Mouse (Mus musculus) heart, postnatal 10 days (tissue): ENCODE measurements at regions not wholly inside any gene's neighbourhood (a gene's known extent, or its start where the extent isn't known, plus 50 kb on each side); places are given as distances from the start of the nearest gene placed in this dataset.

Experiments
- DNase-seq, 2 experiments: peaks; one replicate each; pipeline ENCODE4 v3.0.0; 2021
- intact Hi-C: fragments of 180-260 bp; cut with DNase I; formaldehyde crosslinking; loops from one replicate; pipeline ENCODE4 v1.15.1; 2025

DNA sequence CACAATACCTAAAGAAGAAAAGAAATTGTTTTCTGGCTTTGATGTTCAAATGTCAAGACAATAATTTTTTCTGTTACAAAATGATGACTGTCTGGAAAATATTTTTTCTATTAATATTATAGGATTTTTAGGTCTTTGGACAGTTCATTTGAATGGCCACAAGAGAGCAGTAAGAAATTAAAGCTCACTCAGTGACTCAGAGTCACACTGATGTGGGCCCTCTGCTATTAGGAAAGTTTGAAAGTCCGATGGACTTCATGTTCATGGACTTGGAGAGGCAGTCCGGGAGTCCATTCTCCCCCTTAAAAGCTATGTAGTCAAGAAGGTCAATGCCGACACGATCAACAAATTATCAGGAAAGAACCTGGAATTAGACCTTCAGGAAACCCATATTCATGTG lies 657.0 kb downstream of the Mecom start:
- DNase-seq, result peak; percentile 8 to 12
- intact Hi-C loops, result loop anchor here (2.0 to 10.0 kb wide), 3 partner anchors 78 to 624 kb away; no protein-coding TSS in a partner anchor

DNA sequence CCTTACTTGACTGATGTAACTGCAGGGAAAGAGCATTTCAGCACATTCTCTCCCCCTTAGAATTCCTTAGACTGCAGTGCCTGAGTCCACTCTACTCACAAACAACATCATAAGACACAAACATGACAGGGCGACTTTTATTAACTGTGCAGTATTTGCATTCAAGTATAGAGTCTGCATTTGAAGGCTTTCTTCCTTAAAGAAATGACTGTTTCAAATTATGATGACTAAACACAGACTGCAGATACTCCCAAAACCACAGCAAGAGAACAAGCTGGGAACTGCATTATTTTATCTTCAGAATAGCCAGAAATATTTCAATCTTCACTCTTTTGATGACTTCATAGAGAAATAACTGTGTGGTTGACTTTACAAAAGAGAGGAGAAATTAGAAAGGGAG lies 657.5 kb downstream of the Mecom start:
- intact Hi-C loops, result loop anchor here (2.0 to 10.0 kb wide), 3 partner anchors 78 to 625 kb away; no protein-coding TSS in a partner anchor
- no peak for DNase-seq

DNA sequence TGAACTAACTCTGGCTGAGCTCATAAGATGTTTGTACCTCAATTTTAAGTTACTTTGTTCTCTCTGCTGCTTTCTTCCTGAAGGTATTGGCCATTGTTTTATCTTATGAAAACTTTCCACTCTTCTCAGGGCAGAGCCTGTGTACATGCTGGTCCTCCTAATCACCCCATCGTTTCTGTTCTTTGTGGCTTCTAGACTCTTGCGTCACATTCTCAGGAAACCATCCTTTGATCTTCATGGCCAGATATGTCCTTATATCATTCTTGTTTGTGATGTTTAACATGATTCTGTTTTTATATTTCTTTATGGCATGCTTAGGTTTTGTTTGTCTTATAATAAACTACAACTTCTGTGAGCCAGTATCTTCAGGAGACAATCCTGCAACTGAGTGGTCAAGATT lies 658.2 kb downstream of the Mecom start:
- DNase-seq, result no peak
- intact Hi-C loops, result loop anchor here (2.0 to 10.0 kb wide), 3 partner anchors 77 to 625 kb away; no protein-coding TSS in a partner anchor

DNA sequence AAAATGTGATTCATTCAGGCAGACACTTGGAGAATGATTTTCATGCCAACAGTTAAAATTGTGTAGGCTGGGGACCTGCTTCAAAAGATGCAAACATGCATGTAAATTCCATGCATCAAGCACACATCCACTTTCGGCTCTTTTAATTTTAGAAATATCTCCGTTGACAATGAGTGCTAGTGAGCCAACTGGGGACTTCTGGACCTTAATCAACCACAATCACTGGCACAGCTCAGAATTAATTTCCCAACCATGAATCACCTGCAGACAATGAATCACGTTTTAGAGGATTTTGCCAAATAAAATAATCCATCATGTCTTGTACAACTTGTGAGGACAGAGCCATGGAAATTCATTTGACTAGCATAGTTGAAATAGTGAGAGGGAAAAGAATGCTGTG lies 667.8 kb downstream of the Mecom start:
- intact Hi-C loops, result no loop called here
- DNase-seq, result no peak

DNA sequence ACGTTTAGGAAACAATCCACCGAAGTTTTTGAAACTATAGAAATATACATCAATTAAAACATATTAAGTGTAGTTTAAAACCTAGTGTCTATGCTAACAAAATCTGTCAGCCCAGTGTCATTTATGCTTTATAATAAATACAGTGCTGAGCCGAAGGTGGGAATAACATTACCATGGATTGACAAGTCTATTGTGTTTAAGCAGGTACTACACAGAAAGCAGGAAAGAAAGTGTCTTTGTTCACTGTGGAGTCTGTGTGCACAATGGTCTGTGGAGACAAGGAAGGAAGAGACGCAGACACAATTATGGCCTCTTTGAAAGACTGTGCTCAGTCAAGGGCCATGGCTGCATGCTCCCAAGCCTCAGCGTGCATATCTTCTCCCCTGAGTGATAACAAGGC lies 672.0 kb downstream of the Mecom start:
- no peak for DNase-seq
- intact Hi-C loops, result no loop called here

DNA sequence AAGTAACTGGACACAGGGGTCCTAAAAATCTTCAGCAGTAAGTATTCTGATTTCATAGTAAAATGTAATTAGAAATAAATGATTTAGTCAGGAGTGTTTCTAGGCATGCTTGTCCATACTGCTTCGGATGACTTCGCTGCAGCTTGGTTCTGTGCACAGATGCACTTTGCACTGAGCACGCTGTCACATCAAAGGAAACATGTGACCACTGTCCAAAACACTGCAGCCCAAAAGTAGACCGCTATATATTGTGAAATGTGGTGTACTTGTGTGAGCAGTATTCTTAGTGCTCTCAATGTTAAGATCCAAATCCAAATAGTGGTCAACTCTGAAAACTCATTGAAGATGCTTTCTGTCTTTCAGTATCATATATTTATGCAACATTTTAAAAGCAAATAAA lies 685.4 kb downstream of the Mecom start:
- no peak for DNase-seq
- intact Hi-C loops, result no loop called here

DNA sequence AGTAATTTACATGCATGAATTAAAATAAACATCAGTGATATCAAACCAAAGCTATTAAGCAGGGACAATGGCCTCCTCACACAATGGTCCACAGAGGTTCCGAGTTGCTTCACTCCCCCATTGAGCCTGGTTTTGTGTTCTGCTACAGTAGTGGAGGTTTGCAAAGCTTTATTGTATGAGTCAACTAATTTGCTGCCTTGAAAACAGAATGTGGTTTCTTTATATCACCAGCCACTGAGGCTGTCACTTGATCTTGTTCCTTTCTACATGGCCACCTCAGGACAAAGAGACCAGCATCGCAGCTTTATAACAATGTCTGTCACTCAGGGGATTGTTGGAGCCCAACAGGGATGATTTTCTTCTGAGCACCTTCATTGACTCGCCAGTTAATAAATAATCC lies 695.3 kb downstream of the Mecom start:
- no peak for DNase-seq
- intact Hi-C loops, result no loop called here

DNA sequence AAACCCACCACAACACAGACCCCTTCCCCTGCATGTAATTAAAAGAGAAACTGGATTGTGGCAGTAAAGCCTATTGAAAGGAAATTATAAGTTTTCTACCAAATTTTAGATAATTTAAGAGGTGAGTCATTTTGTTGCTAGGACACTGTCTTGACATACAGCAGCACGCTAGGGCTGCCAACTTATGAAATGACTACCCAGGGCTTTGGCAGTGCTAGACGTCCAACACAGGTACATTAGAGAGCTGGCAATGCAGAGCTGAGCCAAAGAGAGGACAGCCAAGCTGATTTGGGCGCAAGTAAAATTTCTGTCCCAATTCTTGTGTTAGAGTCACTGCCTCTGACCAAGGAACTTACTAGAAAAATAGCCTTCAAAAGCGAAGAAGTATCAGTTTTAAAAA lies 712.4 kb downstream of the Mecom start:
- intact Hi-C loops, result no loop called here
- no peak for DNase-seq

DNA sequence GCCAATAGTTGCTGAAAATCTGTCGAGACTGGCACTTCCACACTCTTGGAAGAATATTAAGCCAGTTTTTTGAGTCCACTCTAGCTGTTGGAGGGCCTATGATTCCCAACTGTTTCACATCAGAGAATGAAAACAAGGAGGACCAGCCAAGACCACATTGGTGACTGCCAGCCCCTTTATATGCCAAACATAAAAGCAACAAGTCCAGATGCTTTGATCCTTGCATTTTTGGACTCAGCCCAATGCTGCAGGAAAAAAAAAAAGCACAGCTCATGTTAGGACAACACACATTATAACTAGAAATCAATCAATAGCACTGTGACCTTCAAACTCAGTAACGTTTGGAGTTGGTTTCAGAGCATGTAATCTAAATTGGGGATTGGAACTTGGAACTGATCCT lies 712.9 kb downstream of the Mecom start:
- DNase-seq, result no peak
- intact Hi-C loops, result no loop called here

DNA sequence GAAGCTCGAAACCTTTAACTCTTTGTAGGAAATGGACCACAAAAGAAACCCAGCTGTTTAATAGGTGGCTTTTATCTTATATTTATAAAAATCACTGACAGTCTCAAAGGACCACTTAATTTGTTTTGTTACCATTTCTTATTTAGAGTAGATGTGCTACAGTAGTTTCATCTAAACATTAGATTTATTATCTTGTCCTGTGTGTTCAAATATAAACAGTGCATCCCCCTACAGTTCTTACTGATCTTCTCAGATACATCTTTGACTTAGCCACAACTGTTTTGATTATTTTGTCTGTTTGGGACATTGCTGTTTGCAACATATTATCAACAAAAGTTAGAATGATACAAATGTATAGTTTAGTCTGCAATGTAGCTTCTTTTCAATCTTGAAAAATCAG lies 716.5 kb downstream of the Mecom start:
- DNase-seq, result no peak
- intact Hi-C loops, result no loop called here

DNA sequence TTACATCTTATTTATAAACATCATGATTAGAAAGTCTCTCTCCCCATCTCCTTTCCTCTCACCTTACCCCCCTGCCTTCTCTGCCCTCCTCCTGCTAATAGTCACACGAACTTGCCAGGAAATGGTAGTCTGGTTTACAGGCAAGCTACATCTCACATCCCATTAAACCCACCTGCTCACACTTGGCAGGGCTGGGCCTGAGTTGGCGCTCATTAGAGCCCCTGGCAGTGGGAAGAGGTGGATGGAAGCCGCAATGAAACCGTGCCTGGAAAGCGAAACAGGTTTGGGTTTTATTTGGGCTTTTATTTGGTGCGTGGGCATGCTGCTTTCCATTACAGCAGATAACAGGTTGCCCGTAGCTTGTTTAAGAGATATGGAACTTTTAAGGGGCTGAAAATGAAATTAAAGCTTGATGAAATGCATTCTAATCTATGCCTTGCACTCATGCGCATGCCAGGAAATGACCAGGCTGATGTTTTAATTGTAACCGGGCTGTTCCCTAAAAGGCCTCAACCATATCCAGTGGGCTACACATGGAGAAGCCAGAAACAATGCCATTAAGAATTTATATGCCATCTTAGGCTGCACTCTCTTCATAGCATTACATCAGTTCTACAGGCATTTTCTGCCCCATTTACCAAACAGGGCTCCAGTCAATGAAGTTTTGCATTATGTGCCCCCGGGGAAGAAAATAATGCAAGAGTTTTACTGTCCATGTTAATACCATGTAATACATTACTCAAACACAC lies 725.0 kb downstream of the Mecom start:
- no peak for DNase-seq
- intact Hi-C loops, result no loop called here

DNA sequence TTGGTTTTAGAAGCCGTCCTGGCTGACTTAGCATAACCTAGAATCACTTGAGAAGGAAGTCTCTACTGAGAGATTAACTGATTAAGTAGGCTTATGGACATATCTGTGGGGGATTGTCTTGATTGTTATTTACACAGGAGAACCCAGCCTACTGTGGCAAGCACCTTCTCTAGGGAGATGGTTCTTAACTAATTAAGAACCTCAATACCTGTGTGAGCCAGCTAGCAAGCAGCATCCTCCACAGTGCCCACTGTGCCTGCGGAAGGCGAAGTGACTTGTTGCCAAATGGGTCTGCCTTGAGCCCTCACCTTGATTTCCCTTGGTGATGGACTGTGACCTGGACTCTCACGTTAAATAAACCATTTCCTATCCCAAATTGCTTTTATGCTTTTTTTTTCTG lies 730.8 kb downstream of the Mecom start:
- intact Hi-C loops, result loop anchor here (10.0 kb wide), 3 partner anchors 138 to 728 kb away; partner anchors contain the start of gene Mecom
- no peak for DNase-seq

DNA sequence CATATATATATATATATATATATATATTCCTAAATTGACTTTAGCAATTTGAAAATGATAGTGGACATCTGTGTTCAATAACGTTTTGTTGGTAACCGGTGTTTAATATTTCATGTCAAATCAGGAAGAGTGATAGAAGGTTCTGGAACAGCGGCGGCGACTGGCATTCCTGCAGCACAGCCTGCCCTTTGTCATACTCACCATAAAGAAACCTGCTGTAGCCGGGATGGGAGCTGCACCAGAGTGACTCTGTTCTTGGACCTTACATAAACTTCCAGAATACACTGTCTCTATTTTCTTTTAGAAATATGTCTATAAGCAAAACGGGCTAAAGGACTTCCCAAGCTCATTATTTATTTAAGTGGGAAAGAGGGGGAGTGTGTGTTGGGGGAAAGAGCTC lies 731.5 kb downstream of the Egfem1 start:
- no peak for DNase-seq
- intact Hi-C loops, result loop anchor here (2.0 to 10.0 kb wide), 7 partner anchors 71 to 732 kb away; partner anchors contain the start of gene Mecom

DNA sequence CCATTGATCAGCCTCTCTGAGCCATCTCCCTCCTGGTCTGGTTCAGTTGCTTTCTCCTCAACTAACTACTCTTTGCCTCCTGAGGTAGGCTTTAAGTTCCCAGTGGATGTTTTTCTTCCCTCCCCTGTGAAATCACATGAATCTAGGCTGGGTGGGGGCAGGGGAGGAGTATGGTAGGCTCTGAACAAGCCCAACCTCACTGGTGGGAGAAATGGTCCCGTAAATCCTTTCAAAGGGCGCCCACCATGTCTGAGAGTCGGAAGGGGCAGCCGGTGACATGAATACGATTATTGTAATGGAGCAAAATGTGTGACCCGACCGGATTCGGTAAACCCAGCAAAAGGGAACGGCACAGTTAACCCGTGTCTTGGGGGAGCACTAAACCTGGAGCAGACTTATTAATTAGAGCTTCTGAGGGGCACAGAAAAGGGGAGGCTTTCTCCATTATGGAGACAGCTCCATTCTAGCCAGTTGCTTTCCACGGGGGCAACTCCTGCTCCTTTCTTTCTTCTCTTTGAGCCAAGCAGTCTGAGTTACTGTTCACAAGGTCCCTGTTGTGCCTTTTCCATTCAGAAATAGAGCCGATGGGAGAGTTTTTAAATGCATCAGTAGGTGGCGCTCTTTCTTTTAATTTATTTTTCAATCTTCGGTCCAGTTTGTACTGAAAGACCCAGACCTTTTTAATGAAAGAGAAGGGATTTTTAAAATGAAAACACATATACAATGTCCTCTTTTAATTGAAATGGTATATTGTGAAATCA lies 730.8 kb downstream of the Egfem1 start:
- peak; percentile 14 to 63 for DNase-seq
- intact Hi-C loops, result loop anchor here (2.0 to 10.0 kb wide), 7 partner anchors 70 to 732 kb away; partner anchors contain the start of gene Mecom

DNA sequence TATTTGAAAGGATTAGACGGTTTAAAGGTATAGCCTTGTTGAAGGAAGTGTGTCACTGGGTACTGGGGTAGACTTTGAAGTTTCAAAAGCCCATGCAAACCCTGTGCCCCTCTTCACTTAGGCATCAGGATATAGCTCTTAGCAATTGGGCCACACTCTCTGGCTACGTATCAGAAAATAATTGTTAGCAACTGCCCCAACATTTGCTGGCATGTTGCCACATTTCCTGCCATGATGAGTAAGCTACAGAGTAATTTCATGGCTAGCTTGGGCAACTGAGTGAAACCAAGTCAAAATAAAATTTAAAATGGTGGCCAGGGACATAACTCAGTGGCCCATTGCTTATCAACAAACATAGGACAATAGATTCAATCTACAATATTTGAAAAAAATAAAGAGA lies 724.2 kb downstream of the Egfem1 start:
- DNase-seq, result no peak
- intact Hi-C loops, result no loop called here

DNA sequence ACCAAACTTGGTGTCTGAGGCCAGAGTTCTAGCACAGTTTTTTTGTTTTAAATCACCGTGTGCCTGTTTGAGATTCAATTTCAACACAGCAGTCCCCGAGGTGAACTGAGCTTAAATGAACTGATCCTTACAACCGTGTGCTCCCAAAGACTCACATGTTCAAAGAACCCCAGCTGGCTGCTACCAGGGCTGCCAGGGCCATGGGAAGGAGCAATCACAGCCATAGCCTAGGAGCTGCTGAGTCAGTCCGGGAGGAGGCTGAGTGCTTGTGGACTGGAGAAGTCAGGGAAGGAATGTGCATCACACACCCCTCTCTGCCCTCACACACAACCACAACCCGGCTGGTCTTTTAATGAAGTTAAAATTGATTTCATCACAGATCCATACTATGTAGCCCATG lies 721.6 kb downstream of the Egfem1 start:
- intact Hi-C loops, result no loop called here
- DNase-seq, result no peak

DNA sequence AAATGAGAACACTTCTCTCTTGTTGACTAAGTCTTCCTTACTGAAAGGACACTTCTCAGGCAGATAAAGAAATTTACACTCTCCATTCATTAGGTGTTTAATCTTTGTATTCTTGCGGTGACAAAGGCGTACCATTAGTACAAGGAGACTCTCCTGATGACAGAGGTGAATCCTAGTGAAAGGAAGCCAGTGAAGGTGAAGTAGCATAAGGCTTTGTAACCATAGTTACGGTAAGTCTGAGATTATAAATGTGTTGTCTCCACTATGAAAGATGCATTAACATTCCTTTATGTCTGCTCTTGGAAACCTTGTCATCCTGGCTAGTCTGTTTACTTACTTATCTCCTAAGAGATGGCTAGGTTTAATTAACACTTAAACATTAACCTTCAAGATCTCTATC lies 719.3 kb downstream of the Egfem1 start:
- DNase-seq, result no peak
- intact Hi-C loops, result no loop called here

DNA sequence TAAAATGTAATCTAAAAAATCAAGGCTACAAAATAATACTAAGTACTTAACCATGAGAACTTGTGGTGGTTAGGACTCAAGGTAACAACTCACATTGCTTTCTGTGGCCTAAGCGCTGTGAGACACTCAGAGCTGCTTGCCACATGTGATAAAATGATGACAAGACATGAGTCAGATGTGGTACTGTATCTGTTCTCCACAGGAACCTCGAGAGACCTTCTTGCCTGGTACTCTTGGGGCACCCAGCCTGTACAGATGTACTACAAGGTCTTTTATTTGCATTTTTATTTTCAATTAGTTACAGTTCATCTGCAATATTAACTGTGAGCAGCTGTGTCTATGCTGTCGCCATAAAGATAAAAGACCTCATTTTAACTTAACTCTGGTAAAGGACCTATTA lies 692.5 kb downstream of the Egfem1 start:
- intact Hi-C loops, result no loop called here
- no peak for DNase-seq

DNA sequence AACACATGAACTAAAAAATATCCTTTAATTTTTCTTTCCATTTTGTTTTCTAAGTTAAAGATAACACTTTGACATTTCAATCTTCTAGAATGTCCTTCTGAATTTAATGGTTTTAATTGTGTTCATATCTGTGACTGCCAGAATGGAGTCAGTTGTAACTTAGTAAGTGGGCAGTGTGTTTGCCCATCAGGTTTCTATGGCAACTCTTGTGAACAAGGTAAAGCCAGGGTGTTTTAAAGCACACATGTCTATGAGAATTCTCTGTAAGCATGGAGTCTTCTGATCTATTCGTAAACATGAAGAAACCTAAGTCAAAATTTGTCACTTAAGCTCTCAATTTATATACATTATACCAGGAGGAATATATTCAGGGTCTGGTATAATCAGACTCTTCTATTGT lies 689.4 kb downstream of the Egfem1 start:
- intact Hi-C loops, result no loop called here
- no peak for DNase-seq

DNA sequence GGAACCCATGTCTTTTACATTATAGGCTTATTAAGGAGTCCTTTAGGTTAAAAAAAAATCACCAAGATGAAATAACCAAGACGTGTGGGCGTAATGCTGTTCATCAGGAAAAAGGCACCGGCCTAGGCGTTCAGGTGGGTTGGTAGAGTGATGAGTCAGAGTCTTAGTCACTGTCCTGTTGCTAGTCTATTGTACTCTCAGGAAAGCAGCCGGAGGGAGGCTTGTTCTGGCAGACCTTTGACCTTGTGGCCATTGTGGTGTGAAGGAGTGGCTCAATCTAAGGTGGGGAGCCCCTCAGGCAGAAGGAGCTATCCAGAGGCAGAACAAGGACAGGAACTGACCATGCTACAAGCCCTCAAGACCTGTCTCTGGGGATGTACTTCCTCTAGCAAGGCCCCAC lies 686.8 kb downstream of the Egfem1 start:
- DNase-seq, result no peak
- intact Hi-C loops, result no loop called here

DNA sequence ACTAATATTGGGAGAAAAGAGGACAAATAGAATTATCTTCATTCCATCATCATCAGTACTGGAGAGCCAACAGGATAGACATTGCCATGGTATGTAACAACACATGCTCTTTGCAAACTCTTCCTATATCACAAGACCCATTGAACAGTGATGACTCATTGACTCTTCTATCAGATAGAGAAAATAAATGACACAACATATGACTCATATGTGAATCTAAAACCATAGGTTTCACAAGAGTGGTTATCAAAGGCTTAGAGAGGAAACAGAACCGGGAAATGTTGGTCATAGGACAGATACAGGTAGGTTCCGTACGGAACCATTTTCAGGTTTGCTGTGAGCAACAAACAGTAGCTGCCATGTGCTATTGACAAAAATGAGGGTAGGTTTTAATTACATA lies 682.2 kb downstream of the Egfem1 start:
- DNase-seq, result no peak
- intact Hi-C loops, result no loop called here
